Mouse (Mus musculus) adrenal gland, postnatal 0 days (tissue): ENCODE results near the gene Aldh3a1. TPM values are rescaled to one million over a fixed set of nuclear protein-coding genes. Genes with fewer than 3 reads are reported as not detected.

ENCODE experiments used
- polyA plus RNA-seq: library from polyadenylated mRNA; unstranded; fragments of >200 nt; fragmentation: Nextera tagmentation; extraction: Ambion mirVana; gene quantifications from 2 replicates; pipeline ENCODE4 v1.2.1, GENCODE M21; 2015

Gene Aldh3a1
- 0.25 TPM in 2 replicates for polyA plus RNA-seq

DNA sequence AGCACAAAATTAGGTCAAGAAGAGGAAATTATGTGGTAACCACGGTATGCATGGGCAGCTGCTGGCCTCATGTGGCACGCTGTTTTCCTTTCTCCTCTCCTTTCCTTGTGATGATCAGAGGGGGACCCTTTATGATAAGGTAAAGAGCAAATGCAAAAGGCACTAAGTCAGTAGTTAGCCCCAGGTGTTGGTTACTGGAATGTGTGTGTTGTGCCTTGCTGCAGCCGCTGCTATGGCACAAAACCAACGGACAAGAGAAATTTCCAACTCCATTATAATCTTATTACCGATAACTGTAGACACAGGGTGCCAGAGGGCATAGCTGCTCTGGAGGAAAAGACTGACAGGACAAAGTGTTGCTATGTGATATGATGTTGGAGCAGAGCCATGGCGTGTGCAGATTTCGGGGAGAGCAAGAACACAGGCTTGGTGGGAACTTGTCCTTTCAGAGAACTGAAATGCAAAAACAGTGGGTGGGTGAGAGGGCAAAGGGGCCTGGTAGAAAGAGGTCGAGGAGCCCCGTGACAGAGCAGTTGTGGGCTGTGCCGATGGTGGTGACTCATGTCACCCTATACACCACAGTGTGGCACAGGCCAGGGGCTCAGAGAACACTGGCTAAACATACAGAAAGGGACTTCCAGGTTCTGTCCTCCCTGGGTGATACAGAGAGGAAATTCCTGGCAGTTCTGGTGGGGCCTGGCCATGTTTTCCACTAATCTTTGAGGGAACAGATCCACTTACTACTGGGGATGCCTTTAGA, at the start of gene Aldh3a1:
Gene Aldh3a1, plus strand, starts transcription at position 51 of the 760 bp plus-strand sequence.

GRCm38 (mm10) chr11:61174821-61175658, 32.3 kb upstream of the Aldh3a1 start, which contains the start of gene Usp22:
Gene Usp22 (minus strand): TSS chr11:61175055.

GRCm38 (mm10) chr11:61266551-61267533, 59.5 kb downstream of the Aldh3a1 start, which contains the start of gene Aldh3a2:
Gene Aldh3a2 (minus strand): TSS chr11:61267464.

Other genes with a start within 250 kb of the Aldh3a1 start
- gene Kcnj12, start 185.0 kb upstream of the Aldh3a1 start, polyA plus RNA-seq: 1.4 and 2.2 TPM in 2 replicates
- 1.8 and 2.5 TPM in 2 replicates for gene Tnfrsf13b, start 80.8 kb upstream of the Aldh3a1 start, polyA plus RNA-seq
- 62.4 and 68.1 TPM in 2 replicates for gene Usp22, start 32.5 kb upstream of the Aldh3a1 start, polyA plus RNA-seq
- 36.4 and 39.2 TPM in 2 replicates for gene Aldh3a2, start 59.9 kb downstream of the Aldh3a1 start, polyA plus RNA-seq
- 0.06 and 0.22 TPM in 2 replicates for gene Slc47a2, start 135.3 kb downstream of the Aldh3a1 start, polyA plus RNA-seq
- 1.5 and 1.6 TPM in 2 replicates for gene Slc47a1, start 170.8 kb downstream of the Aldh3a1 start, polyA plus RNA-seq
- 2.0 and 2.8 TPM in 2 replicates for gene Rnf112, start 246.6 kb downstream of the Aldh3a1 start, polyA plus RNA-seq